Mouse (Mus musculus) embryonic facial prominence, embryonic 13.5 days (tissue): Measurements from ENCODE around the gene B130006D01Rik. TPM values are rescaled to one million over a fixed set of nuclear protein-coding genes. Genes with fewer than 3 reads are reported as not detected.

ENCODE experiments used
- ATAC-seq: fragments of 200-750 bp; cut with Nextera tagmentation; 2 replicates; pipeline ENCODE4 v1.8.0; 2017; ENCODE audit warnings: low read depth; ENCODE audit not compliant: insufficient number of reproducible peaks, insufficient read depth, low FRiP score, low TSS enrichment
- H3K27ac ChIP-seq: fragments of 300-500 bp; sonication (generic); 2 replicates; pipeline ENCODE4 v1.5.1; 2015; ENCODE audit warnings: moderate library complexity, mild to moderate bottlenecking, inconsistent platforms
- H3K27me3 ChIP-seq: fragments of 300-500 bp; sonication (generic); 2 replicates; pipeline ENCODE4 v1.6.1; 2015; ENCODE audit warnings: mild to moderate bottlenecking, inconsistent platforms
- H3K36me3 ChIP-seq: fragments of 300-500 bp; sonication (generic); 2 replicates; pipeline ENCODE4 v1.6.1; 2015; ENCODE audit warnings: mild to moderate bottlenecking, inconsistent platforms
- H3K4me1 ChIP-seq: fragments of 300-500 bp; sonication (generic); 2 replicates; pipeline ENCODE4 v1.6.1; 2015; ENCODE audit warnings: inconsistent platforms
- H3K4me2 ChIP-seq: fragments of 300-500 bp; sonication (generic); 2 replicates; pipeline ENCODE4 v1.6.1; 2015; ENCODE audit warnings: moderate library complexity, mild to moderate bottlenecking, inconsistent platforms
- H3K4me3 ChIP-seq: fragments of 300-500 bp; sonication (generic); 2 replicates; pipeline ENCODE4 v1.5.1; 2015; ENCODE audit warnings: mild to moderate bottlenecking, inconsistent platforms
- H3K9ac ChIP-seq: fragments of 300-500 bp; sonication (generic); 2 replicates; pipeline ENCODE4 v1.6.1; 2015; ENCODE audit warnings: mild to moderate bottlenecking, inconsistent platforms
- H3K9me3 ChIP-seq: fragments of 300-500 bp; sonication (generic); 2 replicates; pipeline ENCODE4 v1.6.1; 2016; ENCODE audit warnings: inconsistent platforms
- WGBS: fragments of 180-500 bp; shearing (Covaris S2); methylation state at CpG from one replicate; pipeline ENCODE4 v1.1.7; 2015; ENCODE audit warnings: mixed read lengths; 5-methylcytosine and 5-hydroxymethylcytosine counted together
- polyA plus RNA-seq: library from polyadenylated mRNA; unstranded; fragments of >200 nt; fragmentation: Nextera tagmentation; extraction: Ambion mirVana; gene quantifications from 2 replicates; pipeline ENCODE4 v1.2.1, GENCODE M21; 2015

The B130006D01Rik gene
- 2.0 and 2.8 TPM in 2 replicates for polyA plus RNA-seq

- 0 out of 2 replicates have a peak, but pooled peaks cover 3% of the 10 kb centered on the region for H3K4me1 ChIP-seq
- no peak within 1 kb of the TSS for H3K4me3 ChIP-seq
- H3K9ac ChIP-seq, result no peak within 1 kb of the TSS
- H3K36me3 ChIP-seq, result no peaks in the 10 kb centered on the region
- no peaks in the 10 kb centered on the region for H3K27me3 ChIP-seq
- ATAC-seq, result no peak
- H3K27ac ChIP-seq, result no peak within 1 kb of the TSS
- no peak within 1 kb of the TSS for H3K4me2 ChIP-seq
- 94% methylated on average over 5 of the region's 5 CpGs for WGBS
- no peaks in the 10 kb centered on the region for H3K9me3 ChIP-seq
These were observed at the start of gene B130006D01Rik for GRCm38 (mm10) chr11:95723287-95723686. TSS of gene B130006D01Rik (plus strand) at chr11:95723587.

- Histone ChIP-seq H3K9ac (no peak overlapping the region; the same call in 1 of the 2 replicates), H3K27ac (no peak overlapping the region)
- 86% methylated on average over 14 of the region's 14 CpGs for WGBS
These were observed 47.9 kb upstream of the B130006D01Rik start for GRCm38 (mm10) chr11:95675498-95675897.

GRCm38 (mm10) chr11:95676307-95676706 lies 47.1 kb upstream of the B130006D01Rik start:
- H3K36me3 ChIP-seq, result peaks cover 83% of the 10 kb centered on the region
- H3K27me3 ChIP-seq, result no peaks in the 10 kb centered on the region
- peak overlapping the region; percentile 64; the same call in 1 of the 2 replicates for H3K27ac ChIP-seq

More at GRCm38 (mm10) chr11:95675498-95675897, 47.9 kb upstream of the B130006D01Rik start:
- no peak overlapping the region for H3K4me2 ChIP-seq
- no peaks in the 10 kb centered on the region for H3K9me3 ChIP-seq
- peaks cover 35% of the 10 kb centered on the region for H3K4me1 ChIP-seq
- H3K4me3 ChIP-seq, result no peak overlapping the region
- H3K27me3 ChIP-seq, result no peaks in the 10 kb centered on the region
- ATAC-seq, result no peak
- peaks cover 82% of the 10 kb centered on the region for H3K36me3 ChIP-seq

GRCm38 (mm10) chr11:95677925-95678701 lies 45.3 kb upstream of the B130006D01Rik start:
- ATAC-seq, result no peak
- H3K27me3 ChIP-seq, result no peaks in the 10 kb centered on the region
- H3K4me3 ChIP-seq, result no peak overlapping the region
- peaks cover 52% of the 10 kb centered on the region for H3K4me1 ChIP-seq
- H3K27ac ChIP-seq, result no peak overlapping the region
- no peaks in the 10 kb centered on the region for H3K9me3 ChIP-seq
- H3K4me2 ChIP-seq, result no peak overlapping the region
- peaks cover 79% of the 10 kb centered on the region for H3K36me3 ChIP-seq
- WGBS, result 73% methylated on average over 14 of the region's 14 CpGs
- H3K9ac ChIP-seq, result 0 out of 2 replicates have a peak overlapping the region, but pooled peaks have one; percentile 11

More at GRCm38 (mm10) chr11:95676307-95676706, 47.1 kb upstream of the B130006D01Rik start:
- 0 out of 2 replicates have a peak, but pooled peaks have one; percentile 58 for ATAC-seq
- H3K4me3 ChIP-seq, result no peak overlapping the region
- H3K9me3 ChIP-seq, result no peaks in the 10 kb centered on the region
- no peak overlapping the region; the same call in 1 of the 2 replicates for H3K9ac ChIP-seq
- H3K4me2 ChIP-seq, result no peak overlapping the region
- WGBS, result 11% methylated on average over 6 of the region's 6 CpGs
- H3K4me1 ChIP-seq, result peaks cover 42% of the 10 kb centered on the region

- WGBS, result 31% methylated on average over 9 of the region's 9 CpGs
- H3K27ac ChIP-seq, result peak overlapping the region; percentile 63; the same call in 1 of the 2 replicates
- no peak overlapping the region for H3K9ac ChIP-seq
- peaks cover 36% of the 10 kb centered on the region for H3K4me1 ChIP-seq
- H3K4me2 ChIP-seq, result no peak overlapping the region
- no peaks in the 10 kb centered on the region for H3K9me3 ChIP-seq
- H3K4me3 ChIP-seq, result no peak overlapping the region
- no peak for ATAC-seq
- H3K36me3 ChIP-seq, result peaks cover 49% of the 10 kb centered on the region
- H3K27me3 ChIP-seq, result no peaks in the 10 kb centered on the region
These were observed 41.3 kb upstream of the B130006D01Rik start for GRCm38 (mm10) chr11:95681995-95682601.

GRCm38 (mm10) chr11:95682946-95683345 lies 40.4 kb upstream of the B130006D01Rik start:
- H3K27ac ChIP-seq, result no peak overlapping the region
- no peak overlapping the region for H3K4me2 ChIP-seq
- H3K4me1 ChIP-seq, result peaks cover 29% of the 10 kb centered on the region
- no peak overlapping the region for H3K4me3 ChIP-seq
- H3K36me3 ChIP-seq, result peaks cover 41% of the 10 kb centered on the region
- ATAC-seq, result no peak
- H3K27me3 ChIP-seq, result no peaks in the 10 kb centered on the region
- 71% methylated on average over 3 of the region's 3 CpGs for WGBS
- H3K9me3 ChIP-seq, result no peaks in the 10 kb centered on the region
- no peak overlapping the region for H3K9ac ChIP-seq

- Histone ChIP-seq H3K9me3 (no peaks in the 10 kb centered on the region), H3K4me3 (no peak overlapping the region), H3K27ac (no peak overlapping the region), H3K27me3 (no peaks in the 10 kb centered on the region), H3K4me1 (peaks cover 23% of the 10 kb centered on the region), H3K4me2 (no peak overlapping the region), H3K36me3 (peaks cover 14% of the 10 kb centered on the region), H3K9ac (0 out of 2 replicates have a peak overlapping the region, but pooled peaks have one; percentile 27)
- 6% methylated on average over 4 of the region's 4 CpGs for WGBS
- no peak for ATAC-seq
These were observed 37.4 kb upstream of the B130006D01Rik start for GRCm38 (mm10) chr11:95686031-95686430.

- ATAC-seq, result no peak
- H3K9ac ChIP-seq, result no peak overlapping the region
- H3K4me3 ChIP-seq, result no peak overlapping the region
- no peak overlapping the region for H3K27ac ChIP-seq
- peaks cover 11% of the 10 kb centered on the region for H3K4me1 ChIP-seq
- no peaks in the 10 kb centered on the region for H3K9me3 ChIP-seq
- no peak overlapping the region for H3K4me2 ChIP-seq
- no peaks in the 10 kb centered on the region for H3K27me3 ChIP-seq
- WGBS, result 23% methylated on average over 11 of the region's 11 CpGs
- H3K36me3 ChIP-seq, result 0 out of 2 replicates have a peak, but pooled peaks cover 4% of the 10 kb centered on the region
These were observed 36.2 kb upstream of the B130006D01Rik start for GRCm38 (mm10) chr11:95687084-95687656.

GRCm38 (mm10) chr11:95688515-95688914 lies 34.9 kb upstream of the B130006D01Rik start:
- Histone ChIP-seq H3K27me3 (no peaks in the 10 kb centered on the region), H3K4me1 (peaks cover 10% of the 10 kb centered on the region; the same call in 1 of the 2 replicates), H3K4me3 (no peak overlapping the region), H3K9ac (0 out of 2 replicates have a peak overlapping the region, but pooled peaks have one; percentile 11), H3K36me3 (no peaks in the 10 kb centered on the region), H3K9me3 (no peaks in the 10 kb centered on the region), H3K4me2 (no peak overlapping the region), H3K27ac (peak overlapping the region; percentile 57; the same call in 1 of the 2 replicates)
- WGBS, result 52% methylated on average over 6 of the region's 6 CpGs
- no peak for ATAC-seq

GRCm38 (mm10) chr11:95688981-95689380 lies 34.4 kb upstream of the B130006D01Rik start:
- 60% methylated on average over 7 of the region's 7 CpGs for WGBS
- H3K27me3 ChIP-seq, result no peaks in the 10 kb centered on the region
- H3K9ac ChIP-seq, result 0 out of 2 replicates have a peak overlapping the region, but pooled peaks have one; percentile 11
- H3K9me3 ChIP-seq, result no peaks in the 10 kb centered on the region
- ATAC-seq, result no peak
- no peak overlapping the region for H3K27ac ChIP-seq
- H3K36me3 ChIP-seq, result no peaks in the 10 kb centered on the region
- H3K4me1 ChIP-seq, result peaks cover 10% of the 10 kb centered on the region; the same call in 1 of the 2 replicates
- H3K4me2 ChIP-seq, result no peak overlapping the region
- H3K4me3 ChIP-seq, result no peak overlapping the region

- no peak overlapping the region for H3K4me2 ChIP-seq
- H3K27me3 ChIP-seq, result no peaks in the 10 kb centered on the region
- no peak overlapping the region for H3K9ac ChIP-seq
- no peaks in the 10 kb centered on the region for H3K9me3 ChIP-seq
- no peaks in the 10 kb centered on the region for H3K36me3 ChIP-seq
- WGBS, result 82% methylated on average over 3 of the region's 3 CpGs
- H3K4me1 ChIP-seq, result peaks cover 10% of the 10 kb centered on the region; the same call in 1 of the 2 replicates
- no peak overlapping the region for H3K27ac ChIP-seq
- no peak overlapping the region for H3K4me3 ChIP-seq
- no peak for ATAC-seq
These were observed 33.8 kb upstream of the B130006D01Rik start for GRCm38 (mm10) chr11:95689544-95689943.
